Mouse (Mus musculus) right cerebral cortex, adult 18-20 months (tissue): ENCODE measurements around the gene Inhba.

ENCODE experiments used
- DNase-seq: peaks from one replicate; pipeline ENCODE4 v3.0.0; 2022; ENCODE audit warnings: mixed read lengths

The Inhba gene

DNA sequence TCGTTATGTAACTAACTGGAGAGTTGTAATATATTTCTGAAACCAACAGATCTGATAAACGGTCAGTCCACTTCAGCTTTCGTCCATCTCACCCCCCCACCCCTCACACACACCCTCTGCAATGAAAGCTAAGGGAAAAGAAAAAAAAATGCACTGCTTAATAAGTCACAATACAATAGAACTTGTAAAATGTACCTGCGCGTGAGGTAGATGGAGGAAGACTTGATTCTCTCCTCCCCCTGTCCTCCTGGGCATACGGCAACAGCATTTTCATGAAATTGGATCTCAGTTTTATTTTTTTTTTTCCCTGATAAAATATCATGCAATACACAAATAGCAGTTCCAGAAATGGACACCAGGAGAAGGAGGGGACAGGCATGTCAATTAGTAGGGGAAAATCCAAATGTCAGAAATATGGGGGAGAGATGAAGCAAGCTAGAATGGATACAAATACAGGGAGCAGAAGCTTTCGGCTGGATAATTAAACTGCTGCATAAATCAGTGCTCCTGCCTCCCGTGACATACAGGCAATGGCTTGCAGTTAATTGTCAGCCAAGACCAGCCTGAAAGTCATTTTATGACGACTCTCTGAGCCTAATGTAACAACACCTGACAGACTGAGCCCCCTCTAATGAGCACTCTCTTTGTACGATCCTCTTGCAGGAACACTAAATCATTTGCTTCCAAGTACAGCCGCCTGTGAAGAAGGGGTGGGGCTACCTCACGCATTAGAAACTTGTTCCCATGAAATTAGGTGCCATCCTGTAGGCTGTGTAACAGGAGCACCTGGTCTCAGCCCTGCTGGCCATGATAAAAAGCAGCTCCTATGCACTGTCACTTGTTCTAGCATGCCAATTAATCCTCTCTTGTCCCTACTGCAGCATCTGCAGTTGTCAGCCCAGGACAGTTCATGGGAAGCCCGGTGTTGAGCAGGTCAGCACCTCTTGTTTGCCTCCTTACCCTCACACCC, 11.7 kb downstream of the Inhba start:
- DNase-seq = no peak

DNA sequence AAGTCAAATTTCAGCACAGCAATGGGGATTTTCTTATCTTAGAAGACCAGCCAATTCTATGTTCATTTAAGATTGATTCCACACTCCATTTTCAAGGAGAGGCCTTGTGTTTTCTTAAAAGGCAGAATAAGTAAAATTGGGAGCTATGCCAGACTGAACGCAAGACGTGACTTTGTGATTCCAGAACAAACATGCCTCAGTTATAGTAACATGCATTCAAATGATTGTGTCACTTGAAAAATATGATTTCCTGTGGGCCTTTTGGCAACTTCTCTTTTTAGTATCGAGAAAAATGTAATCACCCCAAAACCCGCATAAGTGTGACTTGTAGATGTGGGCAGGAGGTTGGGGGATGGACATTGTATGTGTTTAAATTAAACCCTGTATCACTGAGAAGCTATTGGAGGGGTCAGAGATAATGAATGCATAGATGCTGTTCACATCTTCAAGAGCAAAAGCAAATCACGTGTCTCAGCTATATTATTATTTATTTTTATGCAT, 19.0 kb downstream of the Inhba start:
- no peak for DNase-seq

DNA sequence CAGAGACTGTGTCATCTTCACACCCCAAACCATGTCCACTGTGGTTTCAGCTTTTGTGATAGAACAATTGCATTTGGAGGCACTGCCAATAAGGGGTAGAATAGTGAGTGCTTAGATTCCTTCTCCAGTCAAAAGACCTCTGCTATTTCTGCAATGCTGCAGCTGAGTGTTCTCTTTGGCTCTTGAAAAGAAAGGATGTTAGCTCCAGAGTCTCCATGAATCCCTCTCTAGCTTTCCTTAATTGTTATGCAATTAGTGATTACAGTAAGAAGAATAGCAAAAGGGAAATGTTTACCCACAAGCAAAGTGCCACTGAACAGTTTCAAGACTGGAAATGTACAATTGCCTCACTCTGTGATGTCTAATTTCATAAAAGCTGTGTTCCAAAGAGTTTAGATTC, 20.8 kb downstream of the Inhba start:
- no peak for DNase-seq

DNA sequence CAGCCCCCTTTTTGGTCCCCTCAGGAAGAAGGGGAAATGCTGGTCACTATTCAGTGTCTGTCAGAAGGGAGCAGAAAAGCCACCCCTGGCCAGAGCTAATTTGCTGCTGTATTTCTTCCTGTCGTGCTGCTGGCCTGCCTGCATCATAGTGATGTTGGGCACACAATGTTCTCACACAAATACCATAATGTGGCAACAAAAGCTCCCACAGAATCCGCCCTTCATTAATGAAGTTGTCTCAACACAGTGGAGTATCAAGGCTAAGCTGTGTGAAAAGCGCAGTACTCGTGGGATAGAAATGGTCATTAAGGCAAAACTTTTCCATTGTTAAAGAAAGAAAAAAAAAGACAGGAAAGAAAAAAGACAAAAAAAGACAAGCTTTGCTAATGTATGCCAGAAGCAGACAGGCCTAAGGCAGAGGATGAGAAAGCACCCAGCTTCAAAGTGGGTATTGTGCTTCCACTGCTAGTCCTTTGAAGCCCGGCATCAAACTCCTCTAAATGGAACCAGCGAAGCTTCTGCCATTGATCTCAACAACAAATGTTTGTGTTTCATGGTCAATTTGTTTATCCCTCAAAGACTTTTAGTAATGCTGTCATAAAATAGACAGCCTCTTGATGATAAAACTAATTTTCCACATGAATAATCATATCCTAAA, 21.4 kb downstream of the Inhba start:
- DNase-seq = no peak

DNA sequence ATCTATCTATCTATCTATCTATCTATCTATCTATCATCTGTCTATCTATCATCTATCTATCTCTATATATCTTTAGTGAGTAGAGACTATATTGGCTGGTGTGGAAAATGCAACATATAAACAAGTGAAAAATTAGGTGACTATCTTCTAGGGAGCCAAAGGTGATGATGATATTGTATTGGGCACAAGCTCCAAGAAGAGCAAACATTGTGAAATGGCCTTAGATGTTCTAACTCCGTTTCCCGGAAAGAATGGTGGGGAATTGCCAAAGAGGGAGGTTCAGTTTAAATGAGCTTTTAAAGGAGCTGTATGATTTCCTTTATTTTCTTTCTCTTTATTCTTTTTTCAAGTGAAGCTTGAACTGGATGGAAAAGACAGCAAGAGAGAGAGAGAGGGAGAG, 57.4 kb downstream of the Inhba start:
- no peak for DNase-seq

GRCm38 (mm10) chr13:16077276-16077675, 65.6 kb downstream of the Inhba start:
- DNase-seq = no peak

GRCm38 (mm10) chr13:16078216-16078731, 66.6 kb downstream of the Inhba start:
- no peak for DNase-seq

- no peak for DNase-seq
These were observed 68.6 kb downstream of the Inhba start for GRCm38 (mm10) chr13:16080205-16080604.
